Mouse (Mus musculus) yolk sac, embryonic 10.5 days (tissue): Measurements from ENCODE around the gene Tgfb1.
"Not testable (repeated sequence)": the region's sequence is repeated elsewhere in the genome, so short reads cannot be mapped to it uniquely, and the experiment has no call there.

Source experiments
- DNase-seq: peaks from one replicate; pipeline ENCODE4 v3.0.0-alpha.2; 2017; ENCODE audit warnings: low spot score

The Tgfb1 gene

GRCm38 (mm10) chr7:25705801-25706251 is 19.0 kb downstream of the Tgfb1 start:
- no peak for DNase-seq

GRCm38 (mm10) chr7:25706578-25707170 is 19.9 kb downstream of the Tgfb1 start:
- no peak for DNase-seq

GRCm38 (mm10) chr7:25707581-25708292 is 20.9 kb downstream of the Tgfb1 start:
- DNase-seq: no peak

GRCm38 (mm10) chr7:25709961-25710360 is 23.2 kb downstream of the Tgfb1 start:
- DNase-seq: no peak

GRCm38 (mm10) chr7:25710519-25711130 is 23.8 kb downstream of the Tgfb1 start:
- DNase-seq: no peak

GRCm38 (mm10) chr7:25711165-25711564 is 24.4 kb downstream of the Tgfb1 start:
- DNase-seq: no peak

- peak; percentile 71 for DNase-seq
Observed at GRCm38 (mm10) chr7:25711731-25712197, 25.0 kb downstream of the Tgfb1 start.

- DNase-seq: no peak
Observed at GRCm38 (mm10) chr7:25712801-25713200, 26.0 kb downstream of the Tgfb1 start.

GRCm38 (mm10) chr7:25714581-25714980 is 27.8 kb downstream of the Tgfb1 start:
- DNase-seq: no peak

GRCm38 (mm10) chr7:25715731-25716271 is 29.0 kb downstream of the Tgfb1 start:
- DNase-seq: no peak

GRCm38 (mm10) chr7:25717478-25717877 is 30.7 kb downstream of the Tgfb1 start:
- no peak for DNase-seq

- DNase-seq: peak; percentile 93
Observed at GRCm38 (mm10) chr7:25718788-25719417, 32.1 kb downstream of the Tgfb1 start, which contains the start of gene Ccdc97. Gene Ccdc97, minus strand, starts transcription at chr7:25719088.

GRCm38 (mm10) chr7:25719761-25720610 is 33.2 kb downstream of the Tgfb1 start:
- DNase-seq: peak; percentile 73

GRCm38 (mm10) chr7:25720760-25721159 is 34.0 kb downstream of the Tgfb1 start:
- no peak for DNase-seq

- DNase-seq: not testable (repeated sequence)
Observed at GRCm38 (mm10) chr7:25721776-25722175, 35.0 kb downstream of the Tgfb1 start.

GRCm38 (mm10) chr7:25725886-25726285 is 39.1 kb downstream of the Tgfb1 start:
- DNase-seq: no peak

GRCm38 (mm10) chr7:25727800-25728199 is 41.0 kb downstream of the Tgfb1 start:
- DNase-seq: no peak

- no peak for DNase-seq
Observed at GRCm38 (mm10) chr7:25729396-25729795, 42.6 kb downstream of the Tgfb1 start.

GRCm38 (mm10) chr7:25729862-25730261 is 43.1 kb downstream of the Tgfb1 start:
- no peak for DNase-seq

- no peak for DNase-seq
Observed at GRCm38 (mm10) chr7:25731294-25732055, 44.7 kb downstream of the Tgfb1 start.

- no peak for DNase-seq
Observed at GRCm38 (mm10) chr7:25734991-25735390, 48.2 kb downstream of the Tgfb1 start.
